Mouse (Mus musculus): ENCODE results near the gene Cct7. TPM values are rescaled to one million over a fixed set of nuclear protein-coding genes. Genes with fewer than 3 reads are reported as not detected.

Gene Cct7
- polyA plus RNA-seq, 1 experiment from 2014 or later = 561 TPM

- H3K27me3 ChIP-seq (replicated peaks; ENCODE audit: control insufficient read depth, insufficient read depth, low read length) = no peaks in the 10 kb centered on the region
- no peak overlapping the region for H3K4me2 ChIP-seq (ENCODE audit: low read length)
- no peak overlapping the region for H3K27ac ChIP-seq (ENCODE audit: low read depth, low read length)
- ATAC-seq = no peak
- WGBS = 50% methylated on average over 5 of the region's 5 CpGs
- H3K9ac ChIP-seq (ENCODE audit: low read depth, low read length) = no peak overlapping the region
- H3K4me1 ChIP-seq (ENCODE audit: control insufficient read depth, insufficient read depth, low read depth, low read length) = no peaks in the 10 kb centered on the region
- no peak overlapping the region for H3K4me3 ChIP-seq (ENCODE audit: low read length)
- no peaks in the 10 kb centered on the region for H3K9me3 ChIP-seq (ENCODE audit: control insufficient read depth, low read length)
- peaks cover 32% of the 10 kb centered on the region for H3K36me3 ChIP-seq (ENCODE audit: control insufficient read depth, insufficient read depth, low read length)
Measured at GRCm38 (mm10) chr6:85472542-85472941, 21.2 kb downstream of the Cct7 start.

GRCm38 (mm10) chr6:85475581-85475980, 24.3 kb downstream of the Cct7 start:
- no peak overlapping the region for H3K4me3 ChIP-seq (ENCODE audit: low read length)
- H3K27me3 ChIP-seq (replicated peaks; ENCODE audit: control insufficient read depth, insufficient read depth, low read length) = no peaks in the 10 kb centered on the region
- no peak for ATAC-seq
- no peak overlapping the region for H3K27ac ChIP-seq (ENCODE audit: low read depth, low read length)
- peaks cover 24% of the 10 kb centered on the region for H3K36me3 ChIP-seq (ENCODE audit: control insufficient read depth, insufficient read depth, low read length)
- 91% methylated on average over 3 of the region's 3 CpGs for WGBS
- no peaks in the 10 kb centered on the region for H3K9me3 ChIP-seq (ENCODE audit: control insufficient read depth, low read length)
- H3K9ac ChIP-seq (ENCODE audit: low read depth, low read length) = no peak overlapping the region
- H3K4me1 ChIP-seq (ENCODE audit: control insufficient read depth, insufficient read depth, low read depth, low read length) = no peaks in the 10 kb centered on the region; the same call in 1 of the 2 replicates
- H3K4me2 ChIP-seq (ENCODE audit: low read length) = no peak overlapping the region

GRCm38 (mm10) chr6:85477366-85477917, 26.1 kb downstream of the Cct7 start:
- Histone ChIP-seq H3K9ac (ENCODE audit: low read depth, low read length) (no peak overlapping the region), H3K4me3 (ENCODE audit: low read length) (no peak overlapping the region), H3K27me3 (replicated peaks; ENCODE audit: control insufficient read depth, insufficient read depth, low read length) (no peaks in the 10 kb centered on the region), H3K36me3 (ENCODE audit: control insufficient read depth, insufficient read depth, low read length) (peaks cover 15% of the 10 kb centered on the region), H3K4me2 (ENCODE audit: low read length) (no peak overlapping the region), H3K4me1 (ENCODE audit: control insufficient read depth, insufficient read depth, low read depth, low read length) (no peaks in the 10 kb centered on the region; the same call in 1 of the 2 replicates), H3K9me3 (ENCODE audit: control insufficient read depth, low read length) (no peaks in the 10 kb centered on the region), H3K27ac (ENCODE audit: low read depth, low read length) (no peak overlapping the region)
- WGBS = 42% methylated on average over 10 of the region's 10 CpGs
- ATAC-seq = no peak

GRCm38 (mm10) chr6:85478416-85478815, 27.1 kb downstream of the Cct7 start:
- 35% methylated on average over 14 of the region's 14 CpGs for WGBS
- H3K27ac ChIP-seq (ENCODE audit: low read depth, low read length) = no peak overlapping the region
- peaks cover 7% of the 10 kb centered on the region; the same call in 1 of the 2 replicates for H3K36me3 ChIP-seq (ENCODE audit: control insufficient read depth, insufficient read depth, low read length)
- no peaks in the 10 kb centered on the region; the same call in 1 of the 2 replicates for H3K4me1 ChIP-seq (ENCODE audit: control insufficient read depth, insufficient read depth, low read depth, low read length)
- H3K4me2 ChIP-seq (ENCODE audit: low read length) = no peak overlapping the region
- no peaks in the 10 kb centered on the region for H3K27me3 ChIP-seq (replicated peaks; ENCODE audit: control insufficient read depth, insufficient read depth, low read length)
- H3K4me3 ChIP-seq (ENCODE audit: low read length) = no peak overlapping the region
- no peak overlapping the region for H3K9ac ChIP-seq (ENCODE audit: low read depth, low read length)
- H3K9me3 ChIP-seq (ENCODE audit: control insufficient read depth, low read length) = no peaks in the 10 kb centered on the region
- no peak for ATAC-seq

GRCm38 (mm10) chr6:85479979-85480378, 28.7 kb downstream of the Cct7 start:
- WGBS = 78% methylated on average over 5 of the region's 5 CpGs
- peaks cover 11% of the 10 kb centered on the region for H3K27me3 ChIP-seq (replicated peaks; ENCODE audit: control insufficient read depth, insufficient read depth, low read length)
- H3K9ac ChIP-seq (ENCODE audit: low read depth, low read length) = no peak overlapping the region
- H3K4me1 ChIP-seq (ENCODE audit: control insufficient read depth, insufficient read depth, low read depth, low read length) = peaks cover 12% of the 10 kb centered on the region
- no peak overlapping the region for H3K4me3 ChIP-seq (ENCODE audit: low read length)
- no peaks in the 10 kb centered on the region for H3K9me3 ChIP-seq (ENCODE audit: control insufficient read depth, low read length)
- no peak for ATAC-seq
- H3K27ac ChIP-seq (ENCODE audit: low read depth, low read length) = no peak overlapping the region
- peaks cover 7% of the 10 kb centered on the region; the same call in 1 of the 2 replicates for H3K36me3 ChIP-seq (ENCODE audit: control insufficient read depth, insufficient read depth, low read length)
- H3K4me2 ChIP-seq (ENCODE audit: low read length) = no peak overlapping the region

- 0 out of 2 replicates have a peak, but pooled peaks have one; percentile 18 for ATAC-seq
- no peak overlapping the region for H3K4me3 ChIP-seq (ENCODE audit: low read length)
- no peak overlapping the region for H3K9ac ChIP-seq (ENCODE audit: low read depth, low read length)
- peaks cover 12% of the 10 kb centered on the region for H3K4me1 ChIP-seq (ENCODE audit: control insufficient read depth, insufficient read depth, low read depth, low read length)
- peaks cover 7% of the 10 kb centered on the region; the same call in 1 of the 2 replicates for H3K36me3 ChIP-seq (ENCODE audit: control insufficient read depth, insufficient read depth, low read length)
- H3K27me3 ChIP-seq (replicated peaks; ENCODE audit: control insufficient read depth, insufficient read depth, low read length) = peaks cover 17% of the 10 kb centered on the region
- H3K9me3 ChIP-seq (ENCODE audit: control insufficient read depth, low read length) = no peaks in the 10 kb centered on the region
- no peak overlapping the region for H3K27ac ChIP-seq (ENCODE audit: low read depth, low read length)
- H3K4me2 ChIP-seq (ENCODE audit: low read length) = no peak overlapping the region
- 56% methylated on average over 13 of the region's 16 CpGs for WGBS
Measured at GRCm38 (mm10) chr6:85480685-85481084, 29.4 kb downstream of the Cct7 start.

- peaks cover 31% of the 10 kb centered on the region for H3K27me3 ChIP-seq (replicated peaks; ENCODE audit: control insufficient read depth, insufficient read depth, low read length)
- H3K9ac ChIP-seq (ENCODE audit: low read depth, low read length) = peak overlapping the region; percentile 19; the same call in 1 of the 2 replicates
- no peaks in the 10 kb centered on the region for H3K9me3 ChIP-seq (ENCODE audit: control insufficient read depth, low read length)
- peak overlapping the region; percentile 29 for H3K4me3 ChIP-seq (ENCODE audit: low read length)
- peaks cover 2% of the 10 kb centered on the region; the same call in 1 of the 2 replicates for H3K36me3 ChIP-seq (ENCODE audit: control insufficient read depth, insufficient read depth, low read length)
- 5% methylated on average over 92 of the region's 92 CpGs for WGBS
- H3K4me1 ChIP-seq (ENCODE audit: control insufficient read depth, insufficient read depth, low read depth, low read length) = peaks cover 12% of the 10 kb centered on the region
- no peak overlapping the region for H3K27ac ChIP-seq (ENCODE audit: low read depth, low read length)
- ATAC-seq = no peak
- peak overlapping the region; percentile 52 for H3K4me2 ChIP-seq (ENCODE audit: low read length)
Measured at GRCm38 (mm10) chr6:85483843-85484721, 32.8 kb downstream of the Cct7 start.

- no peak overlapping the region for H3K4me3 ChIP-seq (ENCODE audit: low read length)
- H3K27ac ChIP-seq (ENCODE audit: low read depth, low read length) = no peak overlapping the region
- no peak overlapping the region for H3K9ac ChIP-seq (ENCODE audit: low read depth, low read length)
- peaks cover 12% of the 10 kb centered on the region for H3K4me1 ChIP-seq (ENCODE audit: control insufficient read depth, insufficient read depth, low read depth, low read length)
- H3K36me3 ChIP-seq (ENCODE audit: control insufficient read depth, insufficient read depth, low read length) = 0 out of 2 replicates have a peak, but pooled peaks cover 2% of the 10 kb centered on the region
- H3K4me2 ChIP-seq (ENCODE audit: low read length) = no peak overlapping the region
- no peaks in the 10 kb centered on the region for H3K9me3 ChIP-seq (ENCODE audit: control insufficient read depth, low read length)
- ATAC-seq = no peak
- 62% methylated on average over 2 of the region's 2 CpGs for WGBS
- H3K27me3 ChIP-seq (replicated peaks; ENCODE audit: control insufficient read depth, insufficient read depth, low read length) = peaks cover 31% of the 10 kb centered on the region
Measured at GRCm38 (mm10) chr6:85485738-85486137, 34.4 kb downstream of the Cct7 start.

GRCm38 (mm10) chr6:85488510-85488909, 37.2 kb downstream of the Cct7 start:
- H3K27ac ChIP-seq (ENCODE audit: low read depth, low read length) = no peak overlapping the region
- no peak for ATAC-seq
- 36% methylated on average over 4 of the region's 4 CpGs for WGBS

More at GRCm38 (mm10) chr6:85488510-85488909, 37.2 kb downstream of the Cct7 start:
- Histone ChIP-seq H3K4me1 (ENCODE audit: control insufficient read depth, insufficient read depth, low read depth, low read length) (peaks cover 12% of the 10 kb centered on the region), H3K4me2 (ENCODE audit: low read length) (no peak overlapping the region), H3K9me3 (ENCODE audit: control insufficient read depth, low read length) (no peaks in the 10 kb centered on the region), H3K4me3 (ENCODE audit: low read length) (no peak overlapping the region), H3K36me3 (ENCODE audit: control insufficient read depth, insufficient read depth, low read length) (no peaks in the 10 kb centered on the region), H3K27me3 (replicated peaks; ENCODE audit: control insufficient read depth, insufficient read depth, low read length) (peaks cover 31% of the 10 kb centered on the region), H3K9ac (ENCODE audit: low read depth, low read length) (no peak overlapping the region)
